Mouse (Mus musculus) megakaryocyte, embryonic 14.5 days (primary cell): ENCODE data around the gene Apobec2.

Experiments used
- FLI1 ChIP-seq: IDR thresholded peaks from 2 replicates; pipeline ENCODE4 v1.6.1; 2012; ENCODE audit warnings: low read length, inconsistent platforms, mixed read lengths
- GATA1 ChIP-seq: IDR thresholded peaks from 3 replicates; pipeline ENCODE4 v1.6.1; 2012; ENCODE audit warnings: mixed read lengths, low read length, inconsistent platforms, borderline replicate concordance

- no peak for TF ChIP-seq FLI1
- TF ChIP-seq GATA1: no peak
Measured at GRCm38 (mm10) chr17:48418781-48419180, 13.9 kb downstream of the Apobec2 start.
